Mouse (Mus musculus): ENCODE results near the gene Oaz1.

DNA sequence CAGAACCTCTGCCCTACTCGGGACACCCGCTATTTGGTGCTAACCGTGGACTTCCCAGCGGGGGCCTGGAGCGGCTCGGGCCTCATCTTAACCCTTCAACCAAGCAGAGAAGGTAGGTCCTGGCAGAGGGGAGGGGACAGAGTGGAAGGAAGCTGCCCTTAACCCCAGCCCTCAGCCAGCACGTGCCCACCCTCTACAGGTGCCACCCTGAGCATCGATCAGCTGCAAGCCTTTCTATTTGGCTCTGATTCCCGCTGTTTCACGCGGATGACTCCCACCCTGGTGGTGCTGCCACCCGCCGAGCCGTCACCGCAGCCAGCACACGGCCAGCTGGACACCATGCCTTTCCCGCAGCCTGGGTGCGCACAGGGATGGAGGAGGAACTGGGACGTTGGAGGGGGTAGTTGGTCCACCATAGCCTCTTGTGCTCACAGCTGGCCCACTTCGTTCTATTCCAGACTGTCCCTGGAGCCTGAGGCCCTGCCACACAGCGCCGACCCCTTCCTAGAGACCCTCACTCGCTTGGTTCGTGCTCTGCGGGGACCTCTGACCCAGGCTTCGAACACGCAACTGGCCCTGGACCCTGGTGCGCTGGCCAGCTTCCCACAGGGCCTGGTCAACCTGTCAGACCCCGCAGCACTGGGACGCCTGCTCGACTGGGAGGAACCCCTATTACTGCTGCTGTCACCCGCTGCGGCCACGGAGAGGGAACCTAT, 20.0 kb upstream of the Oaz1 start:
- TF ChIP-seq CTCF (IDR thresholded peaks at IDR 0.05; ENCODE audit: low read depth): no peak
- TF ChIP-seq EP300 (IDR thresholded peaks at IDR 0.05; ENCODE audit: low read depth): no peak

Measured in heart, postnatal 0 days (tissue).